Mouse (Mus musculus) embryonic facial prominence, embryonic 11.5 days (tissue): ENCODE results near the gene Emp3. TPM values are rescaled to one million over a fixed set of nuclear protein-coding genes. Genes with fewer than 3 reads are reported as not detected.
"Not testable (repeated sequence)": the region's sequence is repeated elsewhere in the genome, so short reads cannot be mapped to it uniquely, and the experiment has no call there.

Experiments used
- ATAC-seq: fragments of 200-750 bp; cut with Nextera tagmentation; replicated peaks from 2 replicates; pipeline ENCODE4 v1.8.0; 2017; ENCODE audit warnings: low read depth; ENCODE audit not compliant: insufficient number of reproducible peaks, low FRiP score, low TSS enrichment
- DNase-seq: peaks from one replicate; pipeline ENCODE4 v3.0.0-alpha.2; 2015; ENCODE audit warnings: low spot score
- H3K27ac ChIP-seq: fragments of 300-500 bp; sonication (generic); replicated peaks from 2 replicates; pipeline ENCODE4 v1.5.1; 2014; ENCODE audit warnings: mild to moderate bottlenecking, low read depth, low read length, control low read depth
- H3K27me3 ChIP-seq: fragments of 300-500 bp; sonication (generic); 2 replicates; pipeline ENCODE4 v1.6.1; 2014; ENCODE audit warnings: mild to moderate bottlenecking, low read length, moderate library complexity, mixed read lengths; ENCODE audit not compliant: control insufficient read depth, insufficient read depth
- H3K36me3 ChIP-seq: fragments of 300-500 bp; sonication (generic); replicated peaks from 2 replicates; pipeline ENCODE4 v1.6.1; 2014; ENCODE audit warnings: low read depth, mild to moderate bottlenecking, low read length, moderate library complexity, mixed read lengths; ENCODE audit not compliant: control insufficient read depth, insufficient read depth
- H3K4me1 ChIP-seq: fragments of 300-500 bp; sonication (generic); 2 replicates; pipeline ENCODE4 v1.6.1; 2014; ENCODE audit warnings: low read length, mixed read lengths; ENCODE audit not compliant: control insufficient read depth, insufficient read depth
- H3K4me2 ChIP-seq: fragments of 300-500 bp; sonication (generic); 2 replicates; pipeline ENCODE4 v1.6.1; 2014; ENCODE audit warnings: low read depth, mild to moderate bottlenecking, control low read depth, low read length, moderate library complexity
- H3K4me3 ChIP-seq: fragments of 300-500 bp; sonication (generic); 2 replicates; pipeline ENCODE4 v1.5.1; 2014; ENCODE audit warnings: low read depth, low read length, control low read depth
- H3K9ac ChIP-seq: fragments of 300-500 bp; sonication (generic); replicated peaks from 2 replicates; pipeline ENCODE4 v1.6.1; 2014; ENCODE audit warnings: mild to moderate bottlenecking, control low read depth, low read length
- H3K9me3 ChIP-seq: fragments of 300-500 bp; sonication (generic); replicated peaks from 2 replicates; pipeline ENCODE4 v1.6.1; 2016; ENCODE audit warnings: mild to moderate bottlenecking, low read length, inconsistent platforms, mixed read lengths; ENCODE audit not compliant: control insufficient read depth
- WGBS: fragments of 180-500 bp; shearing (Covaris S2); extraction: QIAGEN DNeasy Blood & Tissue Kit; methylation state at CpG from one replicate; pipeline ENCODE4 v1.1.7; 2014; 5-methylcytosine and 5-hydroxymethylcytosine counted together
- polyA plus RNA-seq: library from polyadenylated mRNA; unstranded; fragments of >200 nt; fragmentation: Nextera tagmentation; extraction: Ambion mirVana; gene quantifications from 2 replicates; pipeline ENCODE4 v1.2.1, GENCODE M21; 2014

Gene Emp3
- polyA plus RNA-seq: 24.9 and 29.2 TPM in 2 replicates

- Histone ChIP-seq H3K9ac (peak within 1 kb of the TSS; percentile 23), H3K9me3 (no peaks in the 10 kb centered on the region), H3K36me3 (no peaks in the 10 kb centered on the region; the same call in 1 of the 2 replicates), H3K27ac (peak within 1 kb of the TSS; percentile 82; the same call in 1 of the 2 replicates), H3K4me1 (peaks cover 8% of the 10 kb centered on the region; the same call in 1 of the 2 replicates), H3K4me2 (peak within 1 kb of the TSS; percentile 21), H3K27me3 (no peaks in the 10 kb centered on the region), H3K4me3 (peak within 1 kb of the TSS; percentile 26)
- ATAC-seq: no peak
- WGBS: 47% methylated on average over 9 of the region's 9 CpGs
- DNase-seq: no peak
Observed at GRCm38 (mm10) chr7:45921242-45921621, at the start of gene Emp3. Emp3 (minus strand) TSS chr7:45921404.

GRCm38 (mm10) chr7:45956611-45957010 is 35.4 kb upstream of the Emp3 start:
- no peak overlapping the region for H3K4me2 ChIP-seq

GRCm38 (mm10) chr7:45949061-45949460 is 27.9 kb upstream of the Emp3 start:
- H3K4me1 ChIP-seq: no peaks in the 10 kb centered on the region
- no peak overlapping the region for H3K4me3 ChIP-seq
- ATAC-seq: no peak
- H3K4me2 ChIP-seq: no peak overlapping the region
- no peaks in the 10 kb centered on the region for H3K36me3 ChIP-seq
- H3K9me3 ChIP-seq: no peaks in the 10 kb centered on the region
- no peak overlapping the region for H3K9ac ChIP-seq
- DNase-seq: no peak
- H3K27me3 ChIP-seq: no peaks in the 10 kb centered on the region
- WGBS: 86% methylated on average over 4 of the region's 4 CpGs
- no peak overlapping the region for H3K27ac ChIP-seq

More at GRCm38 (mm10) chr7:45956611-45957010, 35.4 kb upstream of the Emp3 start:
- H3K27ac ChIP-seq: no peak overlapping the region
- H3K27me3 ChIP-seq: no peaks in the 10 kb centered on the region
- no peaks in the 10 kb centered on the region for H3K4me1 ChIP-seq
- H3K36me3 ChIP-seq: no peaks in the 10 kb centered on the region
- no peak for ATAC-seq
- H3K9ac ChIP-seq: no peak overlapping the region
- no peak overlapping the region for H3K4me3 ChIP-seq
- DNase-seq: no peak
- WGBS: 74% methylated on average over 4 of the region's 4 CpGs
- H3K9me3 ChIP-seq: no peaks in the 10 kb centered on the region

GRCm38 (mm10) chr7:45943280-45943679 is 22.1 kb upstream of the Emp3 start:
- not testable (repeated sequence) for H3K27me3 ChIP-seq, H3K4me3 ChIP-seq, H3K36me3 ChIP-seq, H3K9ac ChIP-seq, H3K4me2 ChIP-seq, H3K27ac ChIP-seq, H3K4me1 ChIP-seq, DNase-seq, H3K9me3 ChIP-seq, ATAC-seq
- no CpG with 5 or more reads among the region's 1 CpGs for WGBS

DNA sequence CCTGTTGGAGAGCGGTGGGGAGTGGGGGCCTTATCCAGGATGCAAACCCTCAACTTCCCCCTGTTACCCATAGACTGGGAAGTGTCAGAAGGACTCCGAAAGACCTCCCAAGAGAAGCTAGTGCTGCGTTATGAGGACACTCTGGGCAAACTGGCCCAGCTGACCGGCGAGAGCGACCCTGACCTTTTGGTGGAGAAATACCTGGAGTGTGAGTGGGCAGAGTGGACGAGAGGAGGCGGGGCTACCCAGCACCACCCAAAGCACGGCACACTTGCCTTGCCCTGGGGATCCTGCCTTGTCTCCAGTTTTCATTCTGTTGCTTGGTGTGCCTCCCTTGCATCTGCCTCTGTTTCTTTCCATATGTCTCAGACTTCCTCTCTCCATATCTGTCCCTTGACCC is 20.8 kb upstream of the Emp3 start:
- no peak overlapping the region for H3K4me3 ChIP-seq
- H3K9me3 ChIP-seq: no peaks in the 10 kb centered on the region
- ATAC-seq (no peak), DNase-seq (no peak)
- H3K4me2 ChIP-seq: no peak overlapping the region
- WGBS: 82% methylated on average over 9 of the region's 9 CpGs
- no peaks in the 10 kb centered on the region for H3K36me3 ChIP-seq
- no peaks in the 10 kb centered on the region for H3K27me3 ChIP-seq
- no peak overlapping the region for H3K27ac ChIP-seq
- H3K9ac ChIP-seq: no peak overlapping the region
- no peaks in the 10 kb centered on the region for H3K4me1 ChIP-seq

DNA sequence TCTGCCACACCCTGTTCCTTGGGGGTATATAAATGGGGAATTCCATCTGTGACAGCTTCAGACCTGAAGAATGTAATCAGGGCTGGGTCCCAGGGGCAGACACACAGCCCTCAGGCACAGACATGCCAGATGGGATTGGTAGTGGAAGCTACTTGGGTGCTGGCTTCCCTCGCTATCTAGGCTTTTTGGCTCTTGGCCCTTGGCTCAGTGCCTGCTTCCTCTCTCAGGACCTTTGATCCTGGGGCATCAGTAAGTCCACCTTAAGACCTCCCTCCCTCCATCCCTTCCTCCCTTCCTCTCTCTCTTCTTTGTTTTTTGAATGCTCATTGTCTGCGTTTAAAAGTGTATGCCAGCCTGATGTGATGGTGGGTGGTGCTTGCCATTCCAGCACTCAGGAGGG is 18.6 kb upstream of the Emp3 start:
- Histone ChIP-seq H3K4me1 (no peaks in the 10 kb centered on the region), H3K4me3 (no peak overlapping the region), H3K9me3 (no peaks in the 10 kb centered on the region), H3K4me2 (no peak overlapping the region), H3K27me3 (no peaks in the 10 kb centered on the region), H3K9ac (no peak overlapping the region), H3K36me3 (no peaks in the 10 kb centered on the region), H3K27ac (no peak overlapping the region)
- WGBS: 42% methylated on average over 2 of the region's 2 CpGs
- ATAC-seq (no peak), DNase-seq (no peak)

DNA sequence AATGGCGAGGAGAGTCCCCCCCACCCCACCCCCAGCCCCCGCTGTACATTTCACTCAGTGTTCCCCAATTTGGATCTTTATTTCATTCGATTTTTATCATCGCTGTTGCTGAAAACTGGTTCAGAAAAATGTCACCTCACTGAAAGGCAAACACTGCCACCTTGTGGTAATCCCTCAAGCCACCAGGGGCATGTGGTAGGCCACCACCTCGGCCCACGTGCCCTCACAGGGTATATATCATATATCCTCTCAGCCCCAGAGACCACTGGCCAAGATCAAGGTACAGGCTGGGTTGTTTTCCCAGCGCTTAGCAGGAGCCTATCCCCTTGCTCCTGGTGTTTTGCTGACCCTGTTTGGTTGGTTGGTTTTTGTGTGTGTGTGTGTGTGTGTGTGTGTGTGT is 13.9 kb upstream of the Emp3 start:
- DNase-seq (peak; percentile 88), ATAC-seq (no peak; the same call in 1 of the 2 replicates)
- no peak overlapping the region for H3K4me3 ChIP-seq
- no peak overlapping the region for H3K27ac ChIP-seq
- H3K36me3 ChIP-seq: no peaks in the 10 kb centered on the region
- no peaks in the 10 kb centered on the region for H3K9me3 ChIP-seq
- H3K9ac ChIP-seq: no peak overlapping the region
- H3K4me2 ChIP-seq: no peak overlapping the region
- H3K4me1 ChIP-seq: no peaks in the 10 kb centered on the region
- 28% methylated on average over 7 of the region's 7 CpGs for WGBS
- no peaks in the 10 kb centered on the region for H3K27me3 ChIP-seq

DNA sequence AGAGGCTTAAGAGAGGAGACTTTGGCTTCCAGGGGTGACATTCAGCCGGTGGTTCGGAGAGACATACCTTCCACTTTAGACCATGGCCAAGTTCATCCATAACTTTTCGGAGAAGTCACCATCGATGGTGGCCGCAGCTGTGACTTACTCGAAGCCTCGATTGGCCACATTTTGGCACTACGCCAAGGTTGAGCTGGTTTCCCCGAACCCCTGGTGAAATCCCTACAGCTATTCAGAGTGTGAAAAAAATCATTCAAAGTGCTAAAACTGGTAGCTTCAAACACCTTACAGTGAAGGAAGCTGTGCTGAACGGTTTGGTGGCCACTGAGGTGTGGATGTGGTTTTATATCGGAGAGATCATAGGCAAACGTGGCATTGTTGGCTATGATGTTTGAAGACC is 12.6 kb upstream of the Emp3 start:
- H3K27ac ChIP-seq, ATAC-seq, H3K36me3 ChIP-seq, H3K4me2 ChIP-seq, H3K27me3 ChIP-seq, H3K9me3 ChIP-seq, H3K4me3 ChIP-seq, DNase-seq, H3K9ac ChIP-seq, H3K4me1 ChIP-seq: not testable (repeated sequence)
- WGBS: 96% methylated on average over 12 of the region's 12 CpGs
